Mouse (Mus musculus): ENCODE data around the gene Dennd2a.

The Dennd2a gene

GRCm38 (mm10) chr6:39557723-39558261 is at the start of gene Dennd2a:
Gene Dennd2a, minus strand, starts transcription at chr6:39557867.
- no peak for TF ChIP-seq GATA4 (IDR thresholded peaks at IDR 0.05; ENCODE audit: insufficient replicate concordance, low read length)

GRCm38 (mm10) chr6:39607365-39607764 is 49.7 kb upstream of the Dennd2a start:
- no peak for TF ChIP-seq GATA4 (IDR thresholded peaks at IDR 0.05; ENCODE audit: insufficient replicate concordance, low read length)

GRCm38 (mm10) chr6:39606862-39607261 is 49.2 kb upstream of the Dennd2a start:
- TF ChIP-seq GATA4 (IDR thresholded peaks at IDR 0.05; ENCODE audit: insufficient replicate concordance, low read length), result no peak

- TF ChIP-seq GATA4 (IDR thresholded peaks at IDR 0.05; ENCODE audit: insufficient replicate concordance, low read length), result no peak
These were observed 48.4 kb upstream of the Dennd2a start for GRCm38 (mm10) chr6:39606056-39606455.

GRCm38 (mm10) chr6:39604565-39604964 is 46.9 kb upstream of the Dennd2a start:
- no peak for TF ChIP-seq GATA4 (IDR thresholded peaks at IDR 0.05; ENCODE audit: insufficient replicate concordance, low read length)

- TF ChIP-seq GATA4 (IDR thresholded peaks at IDR 0.05; ENCODE audit: insufficient replicate concordance, low read length), result no peak
These were observed 44.2 kb upstream of the Dennd2a start for GRCm38 (mm10) chr6:39601828-39602227.

GRCm38 (mm10) chr6:39600851-39601250 is 43.2 kb upstream of the Dennd2a start:
- no peak for TF ChIP-seq GATA4 (IDR thresholded peaks at IDR 0.05; ENCODE audit: insufficient replicate concordance, low read length)

GRCm38 (mm10) chr6:39592401-39593214 is 34.9 kb upstream of the Dennd2a start, which contains the start of gene Ndufb2:
Gene Ndufb2, plus strand, starts transcription at chr6:39592574.
- TF ChIP-seq GATA4 (IDR thresholded peaks at IDR 0.05; ENCODE audit: insufficient replicate concordance, low read length), result peak; percentile 29; the same call in 1 of the 2 replicates

- no peak for TF ChIP-seq GATA4 (IDR thresholded peaks at IDR 0.05; ENCODE audit: insufficient replicate concordance, low read length)
These were observed 33.8 kb upstream of the Dennd2a start for GRCm38 (mm10) chr6:39591481-39591880.

GRCm38 (mm10) chr6:39585517-39585916 is 27.9 kb upstream of the Dennd2a start, which contains the start of gene Gm42420:
Gene Gm42420, plus strand, starts transcription at chr6:39585753.
- no peak for TF ChIP-seq GATA4 (IDR thresholded peaks at IDR 0.05; ENCODE audit: insufficient replicate concordance, low read length)

GRCm38 (mm10) chr6:39581087-39581784 is 23.6 kb upstream of the Dennd2a start:
- TF ChIP-seq GATA4 (IDR thresholded peaks at IDR 0.05; ENCODE audit: insufficient replicate concordance, low read length), result no peak

GRCm38 (mm10) chr6:39580558-39580957 is 22.9 kb upstream of the Dennd2a start:
- TF ChIP-seq GATA4 (IDR thresholded peaks at IDR 0.05; ENCODE audit: insufficient replicate concordance, low read length), result no peak

- TF ChIP-seq GATA4 (IDR thresholded peaks at IDR 0.05; ENCODE audit: insufficient replicate concordance, low read length), result no peak
These were observed 21.9 kb upstream of the Dennd2a start for GRCm38 (mm10) chr6:39579552-39579951.

GRCm38 (mm10) chr6:39574951-39575350 is 17.3 kb upstream of the Dennd2a start:
- no peak for TF ChIP-seq GATA4 (IDR thresholded peaks at IDR 0.05; ENCODE audit: insufficient replicate concordance, low read length)

- no peak for TF ChIP-seq GATA4 (IDR thresholded peaks at IDR 0.05; ENCODE audit: insufficient replicate concordance, low read length)
These were observed 16.8 kb upstream of the Dennd2a start for GRCm38 (mm10) chr6:39574555-39574869.

All from liver, adult (tissue).